Mouse (Mus musculus): Measurements from ENCODE around the gene Pex12. TPM values are rescaled to one million over a fixed set of nuclear protein-coding genes. Genes with fewer than 3 reads are reported as not detected.
"Not testable (repeated sequence)": the region's sequence is repeated elsewhere in the genome, so short reads cannot be mapped to it uniquely, and the experiment has no call there.

Pex12 gene
- 13.2 and 15.2 TPM in 2 replicates for polyA plus RNA-seq (2016; fragmentation: Nextera tagmentation; extraction: Ambion mirVana)

DNA sequence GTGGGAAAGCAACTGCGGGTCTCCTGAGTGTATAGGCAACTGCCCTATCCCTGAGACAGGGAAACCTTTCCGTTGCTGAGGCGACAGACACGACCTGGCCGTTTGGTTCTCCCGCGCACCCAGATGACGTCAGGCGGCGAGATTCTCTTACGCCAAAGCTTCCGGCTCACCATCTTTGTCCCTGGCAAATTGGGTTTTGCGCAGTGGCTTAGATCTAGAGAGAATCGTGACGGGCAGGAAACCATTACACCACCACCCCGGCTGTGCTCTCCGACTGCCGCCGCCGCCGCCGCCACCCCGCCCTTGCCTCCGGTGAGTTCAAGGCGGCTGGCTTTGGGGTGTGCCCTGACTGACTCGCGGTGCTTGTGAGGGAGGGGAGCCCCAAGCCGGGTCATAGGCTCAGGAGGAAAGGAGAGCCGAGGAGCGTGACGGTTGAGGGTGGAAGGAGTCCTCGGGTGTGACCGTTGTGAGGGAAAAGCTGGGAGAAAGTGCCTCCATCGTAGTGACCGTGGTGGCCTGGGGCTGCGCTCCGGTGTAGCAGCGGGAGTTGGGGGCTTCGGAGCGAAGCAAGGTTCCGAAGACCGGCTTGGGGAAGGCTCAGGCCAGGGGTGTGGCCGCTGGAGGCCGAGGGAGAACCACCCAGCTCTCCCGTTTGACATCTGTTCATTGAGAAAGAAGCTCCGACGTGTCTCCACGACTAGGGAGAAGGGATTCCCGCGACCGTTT is at the start of gene Pex12:
TSS of gene Pex12 (minus strand) at position 61 of the 726 bp plus-strand sequence.
- H3K27me3 ChIP-seq (replicated peaks; ENCODE audit: low read depth, poor library complexity, severe bottlenecking), result no peaks in the 10 kb centered on the region
- WGBS, result under 1% methylated on average over 51 of the region's 51 CpGs

GRCm38 (mm10) chr11:83341716-83342245 is 39.4 kb upstream of the Pex12 start:
- H3K4me1 ChIP-seq, result no peaks in the 10 kb centered on the region
- peaks cover 97% of the 10 kb centered on the region for H3K36me3 ChIP-seq (replicated peaks)
- 94% methylated on average over 3 of the region's 3 CpGs for WGBS
- no peaks in the 10 kb centered on the region for H3K9me3 ChIP-seq
- H3K27me3 ChIP-seq (replicated peaks; ENCODE audit: low read depth, poor library complexity, severe bottlenecking), result no peaks in the 10 kb centered on the region
- H3K27ac ChIP-seq (replicated peaks), result no peak overlapping the region
- DNase-seq (ENCODE audit: low spot score), result no peak
- H3K4me3 ChIP-seq, result no peak overlapping the region

More for the DNA sequence above, at the start of gene Pex12:
- peaks cover 44% of the 10 kb centered on the region for H3K4me1 ChIP-seq
- H3K27ac ChIP-seq (replicated peaks), result peak within 1 kb of the TSS; percentile 95
- DNase-seq (ENCODE audit: low spot score), result peak; percentile 95
- no peaks in the 10 kb centered on the region for H3K9me3 ChIP-seq
- peaks cover 2% of the 10 kb centered on the region; the same call in 1 of the 2 replicates for H3K36me3 ChIP-seq (replicated peaks)
- peak within 1 kb of the TSS; percentile 87 for H3K4me3 ChIP-seq

DNA sequence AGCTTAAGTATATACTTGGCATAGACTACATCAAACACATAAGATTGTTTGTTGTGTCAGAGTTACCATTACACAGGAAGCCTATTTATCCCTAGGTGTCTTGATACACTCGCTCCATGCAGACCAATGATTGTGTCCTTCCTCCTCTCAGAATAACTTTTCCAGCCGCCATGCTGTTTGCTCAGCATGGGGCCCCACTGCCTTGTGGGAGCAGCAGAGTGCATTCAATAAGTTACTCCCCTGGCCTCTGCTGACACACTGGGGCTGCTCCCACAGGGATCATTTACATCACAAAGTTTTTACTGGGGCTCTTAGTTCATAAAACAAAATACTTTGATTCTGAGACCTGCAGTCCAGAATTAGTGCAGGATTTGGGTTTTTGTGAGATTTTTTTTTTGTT is 37.3 kb upstream of the Pex12 start:
- DNase-seq (ENCODE audit: low spot score), result no peak
- peaks cover 97% of the 10 kb centered on the region for H3K36me3 ChIP-seq (replicated peaks)
- no peaks in the 10 kb centered on the region for H3K4me1 ChIP-seq
- H3K4me3 ChIP-seq, result no peak overlapping the region
- 48% methylated on average over 2 of the region's 2 CpGs for WGBS
- no peak overlapping the region for H3K27ac ChIP-seq (replicated peaks)
- no peaks in the 10 kb centered on the region for H3K9me3 ChIP-seq
- H3K27me3 ChIP-seq (replicated peaks; ENCODE audit: low read depth, poor library complexity, severe bottlenecking), result no peaks in the 10 kb centered on the region

GRCm38 (mm10) chr11:83335826-83336225 is 33.4 kb upstream of the Pex12 start:
- DNase-seq (ENCODE audit: low spot score), result no peak
- H3K27ac ChIP-seq (replicated peaks), result no peak overlapping the region
- H3K4me1 ChIP-seq, result no peaks in the 10 kb centered on the region
- H3K9me3 ChIP-seq, result no peaks in the 10 kb centered on the region
- H3K4me3 ChIP-seq, result no peak overlapping the region
- peaks cover 88% of the 10 kb centered on the region for H3K36me3 ChIP-seq (replicated peaks)
- 95% methylated on average over 7 of the region's 7 CpGs for WGBS
- no peaks in the 10 kb centered on the region for H3K27me3 ChIP-seq (replicated peaks; ENCODE audit: low read depth, poor library complexity, severe bottlenecking)

GRCm38 (mm10) chr11:83327427-83327826 is 25.0 kb upstream of the Pex12 start:
- peaks cover 80% of the 10 kb centered on the region for H3K36me3 ChIP-seq (replicated peaks)
- 65% methylated on average over 3 of the region's 3 CpGs for WGBS
- no peaks in the 10 kb centered on the region for H3K4me1 ChIP-seq
- H3K27ac ChIP-seq (replicated peaks), result no peak overlapping the region
- H3K9me3 ChIP-seq, result no peaks in the 10 kb centered on the region
- DNase-seq (ENCODE audit: low spot score), result peak; percentile 40
- H3K4me3 ChIP-seq, result no peak overlapping the region
- H3K27me3 ChIP-seq (replicated peaks; ENCODE audit: low read depth, poor library complexity, severe bottlenecking), result no peaks in the 10 kb centered on the region

GRCm38 (mm10) chr11:83326692-83327091 is 24.3 kb upstream of the Pex12 start:
- 86% methylated on average over 3 of the region's 3 CpGs for WGBS
- not testable (repeated sequence) for H3K4me1 ChIP-seq; DNase-seq (ENCODE audit: low spot score); H3K4me3 ChIP-seq; H3K27ac ChIP-seq (replicated peaks); H3K9me3 ChIP-seq; H3K27me3 ChIP-seq (replicated peaks; ENCODE audit: low read depth, poor library complexity, severe bottlenecking)
- H3K36me3 ChIP-seq (replicated peaks), result peaks cover 85% of the 10 kb centered on the region

DNA sequence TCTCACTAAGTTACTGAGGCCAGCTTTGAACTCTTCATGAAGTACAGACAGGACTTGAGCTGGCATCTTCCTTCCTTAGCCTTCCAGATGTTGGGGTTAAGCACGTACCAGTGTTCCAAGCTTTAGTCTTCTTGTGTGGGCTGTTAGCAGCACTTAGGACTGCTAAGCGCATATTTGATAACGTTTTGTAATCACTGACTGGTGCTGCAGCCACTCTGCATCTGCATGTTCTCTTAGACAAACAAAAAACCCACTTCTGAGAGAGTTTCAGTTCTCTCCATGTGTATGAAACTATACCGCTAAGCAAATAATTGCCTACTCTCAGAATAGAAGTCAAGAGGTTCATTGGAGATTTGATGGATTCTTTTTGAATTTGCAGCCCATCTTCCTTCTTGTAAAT is 16.7 kb upstream of the Pex12 start:
- H3K27ac ChIP-seq (replicated peaks), result no peak overlapping the region
- DNase-seq (ENCODE audit: low spot score), result no peak
- no peaks in the 10 kb centered on the region for H3K9me3 ChIP-seq
- H3K27me3 ChIP-seq (replicated peaks; ENCODE audit: low read depth, poor library complexity, severe bottlenecking), result no peaks in the 10 kb centered on the region
- no peak overlapping the region for H3K4me3 ChIP-seq
- WGBS, result 89% methylated on average over 4 of the region's 4 CpGs
- H3K36me3 ChIP-seq (replicated peaks), result peaks cover 93% of the 10 kb centered on the region
- H3K4me1 ChIP-seq, result no peaks in the 10 kb centered on the region

- H3K27ac ChIP-seq (replicated peaks), result no peak overlapping the region
- H3K9me3 ChIP-seq, result no peaks in the 10 kb centered on the region
- H3K36me3 ChIP-seq (replicated peaks), result peaks cover 70% of the 10 kb centered on the region
- no peaks in the 10 kb centered on the region for H3K27me3 ChIP-seq (replicated peaks; ENCODE audit: low read depth, poor library complexity, severe bottlenecking)
- no peak for DNase-seq (ENCODE audit: low spot score)
- no peak overlapping the region for H3K4me3 ChIP-seq
- 87% methylated on average over 5 of the region's 5 CpGs for WGBS
- no peaks in the 10 kb centered on the region for H3K4me1 ChIP-seq
These were observed 10.1 kb upstream of the Pex12 start for GRCm38 (mm10) chr11:83312471-83312870.

- no peak for DNase-seq (ENCODE audit: low spot score)
- Histone ChIP-seq H3K27ac (replicated peaks) (no peak overlapping the region), H3K4me3 (no peak overlapping the region), H3K36me3 (replicated peaks) (peaks cover 30% of the 10 kb centered on the region), H3K27me3 (replicated peaks; ENCODE audit: low read depth, poor library complexity, severe bottlenecking) (no peaks in the 10 kb centered on the region), H3K9me3 (no peaks in the 10 kb centered on the region), H3K4me1 (peaks cover 27% of the 10 kb centered on the region)
- 77% methylated on average over 4 of the region's 4 CpGs for WGBS
These were observed 4.4 kb upstream of the Pex12 start for GRCm38 (mm10) chr11:83306700-83307253.

- no peaks in the 10 kb centered on the region for H3K9me3 ChIP-seq
- H3K36me3 ChIP-seq (replicated peaks), result peaks cover 19% of the 10 kb centered on the region
- no peaks in the 10 kb centered on the region for H3K27me3 ChIP-seq (replicated peaks; ENCODE audit: low read depth, poor library complexity, severe bottlenecking)
- DNase-seq (ENCODE audit: low spot score), result no peak
- H3K27ac ChIP-seq (replicated peaks), result no peak overlapping the region
- H3K4me1 ChIP-seq, result peaks cover 34% of the 10 kb centered on the region
- WGBS, result 96% methylated on average over 2 of the region's 2 CpGs
- H3K4me3 ChIP-seq, result peak overlapping the region; percentile 87; the same call in 1 of the 2 replicates
These were observed 2.1 kb upstream of the Pex12 start for GRCm38 (mm10) chr11:83304485-83304884.

GRCm38 (mm10) chr11:83303751-83304150 is 1.4 kb upstream of the Pex12 start:
- H3K4me3 ChIP-seq, result peak overlapping the region; percentile 87
- no peaks in the 10 kb centered on the region for H3K9me3 ChIP-seq
- DNase-seq (ENCODE audit: low spot score), result peak; percentile 14
- no peak overlapping the region for H3K27ac ChIP-seq (replicated peaks)
- peaks cover 12% of the 10 kb centered on the region for H3K36me3 ChIP-seq (replicated peaks)
- WGBS, result 51% methylated on average over 5 of the region's 5 CpGs
- H3K27me3 ChIP-seq (replicated peaks; ENCODE audit: low read depth, poor library complexity, severe bottlenecking), result no peaks in the 10 kb centered on the region
- peaks cover 34% of the 10 kb centered on the region for H3K4me1 ChIP-seq

- Histone ChIP-seq H3K27ac (replicated peaks) (peak overlapping the region; percentile 95), H3K27me3 (replicated peaks; ENCODE audit: low read depth, poor library complexity, severe bottlenecking) (no peaks in the 10 kb centered on the region), H3K4me3 (peak overlapping the region; percentile 87), H3K9me3 (no peaks in the 10 kb centered on the region), H3K36me3 (replicated peaks) (peaks cover 6% of the 10 kb centered on the region), H3K4me1 (peaks cover 49% of the 10 kb centered on the region)
- DNase-seq (ENCODE audit: low spot score), result peak; percentile 13
- WGBS, result 8% methylated on average over 10 of the region's 10 CpGs
These were observed 262 bp downstream of the Pex12 start for GRCm38 (mm10) chr11:83302124-83302523.

DNA sequence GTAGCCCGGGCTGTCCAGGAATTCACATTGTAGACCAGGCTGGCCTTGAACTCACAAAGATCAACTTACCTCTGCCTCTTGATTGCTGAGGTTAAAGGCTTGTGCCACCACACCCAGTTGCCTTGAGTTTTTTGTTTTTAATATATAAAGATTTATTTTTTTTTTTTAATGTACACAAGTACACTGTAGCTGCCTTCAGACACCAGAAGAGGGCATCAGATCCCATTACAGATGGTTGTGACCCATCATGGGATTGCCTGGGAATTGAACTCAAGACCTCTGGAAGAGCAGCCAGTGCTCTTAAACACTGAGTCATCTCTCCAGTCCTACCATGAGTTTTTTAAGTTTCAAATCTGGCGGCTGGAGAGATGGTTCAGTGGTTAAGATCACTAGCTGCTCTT is 955 bp downstream of the Pex12 start:
- H3K27ac ChIP-seq (replicated peaks), result no peak overlapping the region
- H3K9me3 ChIP-seq, result no peaks in the 10 kb centered on the region
- DNase-seq (ENCODE audit: low spot score), result no peak
- H3K4me1 ChIP-seq, result peaks cover 47% of the 10 kb centered on the region
- H3K27me3 ChIP-seq (replicated peaks; ENCODE audit: low read depth, poor library complexity, severe bottlenecking), result no peaks in the 10 kb centered on the region
- peak overlapping the region; percentile 87; the same call in 1 of the 2 replicates for H3K4me3 ChIP-seq
- 66% methylated on average over 2 of the region's 2 CpGs for WGBS
- peaks cover 13% of the 10 kb centered on the region for H3K36me3 ChIP-seq (replicated peaks)
